Mouse (Mus musculus) right cerebral cortex, postnatal 25 days (tissue): Measurements from ENCODE around the gene Tmem125.

Source experiments
- DNase-seq: peaks from one replicate; pipeline ENCODE4 v3.0.0; 2022

The Tmem125 gene

DNA sequence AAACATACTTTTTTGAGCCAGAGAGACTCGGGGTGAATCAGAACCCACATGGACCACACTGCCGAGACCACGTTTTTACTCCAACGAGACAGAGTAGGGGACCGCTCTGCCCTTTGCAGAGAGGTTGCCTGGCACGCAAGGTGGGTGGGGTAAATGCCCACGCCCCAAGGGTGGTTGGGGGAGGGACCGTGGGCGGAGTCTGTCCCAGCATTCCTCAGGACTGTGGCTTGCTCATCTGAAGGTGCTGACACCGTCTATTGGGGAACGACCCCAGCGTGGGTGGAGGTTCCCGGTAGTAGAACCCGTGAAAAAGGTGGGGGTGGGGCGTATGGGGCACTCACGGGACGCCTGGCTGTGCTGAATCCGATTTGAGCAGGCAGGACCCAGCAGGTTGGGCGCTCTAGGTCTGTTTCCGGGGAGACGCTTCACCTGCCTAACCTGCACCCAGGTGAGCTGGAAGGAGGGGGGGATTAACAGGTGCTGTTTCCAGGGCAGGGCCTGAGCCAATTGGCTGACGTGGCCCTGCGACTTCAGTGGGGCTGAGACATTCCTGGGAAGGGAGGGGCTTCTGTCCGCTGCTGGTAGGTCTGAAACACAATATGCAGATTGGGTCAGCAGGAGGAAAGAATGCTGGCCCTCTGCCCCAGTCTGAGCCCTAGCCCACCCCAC is at the start of gene Tmem125:
Gene Tmem125 (minus strand): TSS at position 453 of the 669 bp plus-strand sequence.
- no peak for DNase-seq

DNA sequence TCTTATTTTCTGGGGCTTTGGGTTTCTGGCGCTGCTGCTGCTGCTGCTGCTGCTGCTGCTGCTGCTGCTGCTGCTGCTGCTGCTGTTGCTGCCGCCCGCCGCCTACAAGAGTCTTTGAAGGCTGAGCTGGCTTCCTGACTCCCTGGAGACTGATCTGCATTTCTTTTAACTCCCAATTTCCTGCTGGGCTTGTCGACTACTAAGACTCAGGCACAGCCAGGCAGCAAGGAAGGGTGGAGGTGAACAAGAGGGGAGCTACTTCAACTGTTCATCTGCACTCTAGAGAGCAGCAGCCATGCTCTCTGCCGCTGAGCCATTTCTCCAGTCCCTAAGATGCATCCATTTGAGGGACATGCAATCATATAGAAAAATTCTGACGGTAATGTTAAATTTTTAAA is 45.9 kb upstream of the Tmem125 start:
- DNase-seq: no peak

DNA sequence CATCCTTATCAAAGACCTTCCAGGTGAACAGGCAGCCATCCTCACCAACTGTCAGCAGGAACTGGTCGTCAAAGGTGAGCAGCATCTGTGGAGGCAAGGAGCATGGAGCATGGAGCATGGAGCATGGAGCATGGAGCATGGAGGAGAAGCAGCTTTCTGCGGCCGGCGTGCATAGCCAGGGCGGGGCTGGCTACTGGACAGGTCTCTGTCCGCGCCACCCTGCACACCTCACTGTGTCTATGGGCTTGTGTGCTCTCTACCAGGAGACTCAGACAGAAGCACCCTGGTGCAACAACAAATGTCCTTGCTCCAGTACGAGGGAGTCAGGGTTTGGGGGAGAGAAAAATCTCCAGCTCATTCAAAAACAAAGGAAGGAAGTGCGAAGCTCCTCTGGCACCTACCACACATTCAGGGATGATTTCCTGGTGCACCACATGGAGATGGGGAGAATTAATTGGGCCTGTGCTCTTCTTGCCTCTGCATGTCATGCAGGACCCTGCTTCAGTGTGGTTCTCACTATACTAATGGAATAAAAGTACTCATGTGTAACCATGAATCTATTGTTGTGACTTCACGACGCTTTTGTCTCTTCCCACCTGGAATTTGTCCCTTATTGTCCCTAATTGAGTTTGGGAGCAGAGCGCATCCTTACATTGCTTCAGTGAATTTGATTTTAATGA is 45.3 kb upstream of the Tmem125 start:
- no peak for DNase-seq

DNA sequence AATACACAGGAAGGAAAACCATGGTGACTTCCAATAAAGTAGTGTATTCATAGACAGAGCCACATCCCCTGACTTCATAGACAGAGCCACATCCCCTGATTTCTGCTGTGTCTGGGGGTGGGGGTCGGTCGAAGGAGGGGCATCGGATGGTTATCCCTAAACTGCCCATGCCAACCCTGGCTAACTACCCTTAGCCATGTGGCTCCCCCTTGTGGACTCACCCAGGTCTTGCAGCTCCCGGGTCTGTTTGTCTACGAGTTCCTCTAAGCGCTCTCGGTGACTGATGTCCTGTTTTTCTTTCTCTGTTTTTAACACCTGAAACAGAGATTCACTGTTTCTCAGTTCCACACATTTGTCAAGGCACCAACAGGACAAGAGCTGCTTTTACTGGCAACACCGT is 38.8 kb upstream of the Tmem125 start:
- no peak for DNase-seq

DNA sequence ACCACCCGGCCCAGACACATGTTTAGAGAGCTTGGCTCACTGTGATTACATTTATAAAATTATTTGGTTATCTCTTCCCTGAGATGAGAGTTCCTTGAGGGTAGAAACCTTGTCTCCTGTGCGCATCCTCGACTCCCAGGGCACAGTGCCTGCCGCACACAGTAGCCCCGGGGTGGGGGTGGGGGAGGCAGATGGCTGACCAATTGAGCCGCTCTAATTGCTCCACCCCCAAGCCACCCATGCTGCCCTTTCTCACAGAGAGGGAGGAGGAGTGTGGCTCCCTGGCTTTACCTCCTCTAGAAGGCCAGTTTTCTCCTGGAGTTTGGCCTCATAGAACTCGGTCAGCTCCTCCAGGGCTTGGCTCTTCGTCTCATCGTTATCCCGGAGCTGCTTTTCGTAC is 37.7 kb upstream of the Tmem125 start:
- DNase-seq: no peak

DNA sequence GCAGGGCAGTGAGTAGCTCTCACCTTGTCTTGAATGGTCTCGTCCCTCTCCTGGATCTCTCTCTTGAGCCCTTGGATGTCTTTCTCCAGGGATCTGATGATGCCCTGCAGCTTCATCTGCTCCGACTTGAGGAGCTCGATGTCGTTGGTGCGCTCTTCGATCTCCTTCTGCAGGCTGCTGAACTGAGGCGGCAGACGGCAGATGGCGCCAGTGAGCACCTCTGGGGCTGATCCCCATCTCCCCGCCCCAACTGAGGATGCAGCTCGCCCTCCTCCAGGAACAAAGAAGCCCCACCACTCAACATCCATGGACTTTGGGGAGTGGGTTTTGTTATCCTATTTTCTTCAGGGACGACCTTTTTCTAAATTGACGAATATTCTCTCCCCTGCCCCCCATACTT is 35.5 kb upstream of the Tmem125 start:
- no peak for DNase-seq

DNA sequence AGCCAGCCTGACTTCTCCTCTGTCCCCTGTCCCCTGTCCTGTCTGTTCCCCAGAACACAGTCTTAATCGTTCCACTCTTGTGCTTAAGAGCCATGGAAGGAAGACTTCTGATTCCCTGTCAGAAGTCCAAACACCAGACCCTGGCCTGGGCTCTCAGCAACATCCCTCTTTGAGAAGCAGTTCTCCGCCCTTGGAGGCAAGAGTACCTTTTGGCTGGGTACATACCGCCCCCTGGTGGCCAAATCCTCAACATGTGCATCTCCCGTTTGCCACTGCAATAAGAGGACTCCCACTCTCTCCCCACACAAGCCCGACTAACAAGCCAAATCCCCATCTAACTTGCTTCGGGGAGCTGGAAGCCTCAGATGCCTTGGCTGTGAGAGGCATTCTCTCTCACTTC is 32.3 kb upstream of the Tmem125 start:
- DNase-seq: peak; percentile 86

DNA sequence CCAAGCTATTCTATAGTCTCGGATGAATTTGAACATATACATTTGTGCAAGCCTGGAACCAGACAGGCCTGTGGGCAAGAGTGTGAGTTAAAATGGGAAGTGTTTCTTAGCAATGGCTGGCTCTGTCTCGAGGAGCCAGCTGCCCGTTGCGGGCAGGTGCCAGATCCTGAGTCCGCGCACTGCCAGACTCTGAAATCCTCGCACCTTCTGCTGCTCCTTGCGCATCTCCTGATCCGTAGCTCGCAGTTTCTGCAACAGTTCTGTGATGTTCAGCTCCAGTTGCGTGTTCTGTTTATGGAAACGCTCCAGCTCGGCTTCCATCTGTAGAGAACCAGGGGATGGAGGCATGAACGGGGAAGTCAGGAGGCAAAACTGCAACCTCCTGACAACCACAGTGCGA is 27.6 kb upstream of the Tmem125 start:
- peak; percentile 70 for DNase-seq

DNA sequence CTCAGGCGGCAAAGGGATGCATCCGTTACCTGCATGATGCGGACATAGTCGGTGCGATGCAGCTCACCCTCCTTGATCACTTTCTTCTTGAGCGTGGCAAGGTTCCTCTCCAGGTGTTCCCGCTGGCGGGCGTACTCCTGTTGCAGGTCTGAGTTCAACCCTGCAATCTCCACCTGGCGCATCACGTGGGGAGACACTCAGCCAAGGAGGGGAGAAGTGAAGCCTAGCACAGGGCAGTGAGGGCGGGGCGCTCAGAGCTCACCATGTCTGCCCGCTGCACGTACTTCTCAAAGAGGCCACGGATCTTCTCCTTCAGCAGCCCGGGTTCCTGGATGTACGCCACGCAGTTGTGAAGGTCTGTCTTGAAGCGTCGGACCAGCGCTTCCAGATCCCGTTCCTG is 25.5 kb upstream of the Tmem125 start:
- no peak for DNase-seq

DNA sequence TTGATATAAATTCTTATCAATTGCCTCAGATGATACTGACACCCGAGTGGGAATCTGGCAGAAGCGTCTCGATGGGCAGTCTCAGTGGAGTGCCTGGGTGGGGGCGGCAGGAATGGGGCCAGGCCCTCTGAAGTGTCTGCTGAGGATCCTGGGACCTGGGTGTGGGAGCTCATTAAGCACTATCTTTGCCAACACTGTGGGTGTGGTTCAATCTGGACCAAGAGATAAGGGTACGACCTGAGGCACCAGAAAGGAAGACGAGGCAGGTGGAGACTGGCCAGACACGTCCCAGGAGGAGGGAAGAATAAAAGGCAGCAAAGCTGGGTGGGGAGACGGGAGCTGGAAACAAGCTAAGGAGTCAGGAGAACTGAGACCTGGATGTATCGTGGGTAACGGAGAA is 24.9 kb upstream of the Tmem125 start:
- DNase-seq: no peak

DNA sequence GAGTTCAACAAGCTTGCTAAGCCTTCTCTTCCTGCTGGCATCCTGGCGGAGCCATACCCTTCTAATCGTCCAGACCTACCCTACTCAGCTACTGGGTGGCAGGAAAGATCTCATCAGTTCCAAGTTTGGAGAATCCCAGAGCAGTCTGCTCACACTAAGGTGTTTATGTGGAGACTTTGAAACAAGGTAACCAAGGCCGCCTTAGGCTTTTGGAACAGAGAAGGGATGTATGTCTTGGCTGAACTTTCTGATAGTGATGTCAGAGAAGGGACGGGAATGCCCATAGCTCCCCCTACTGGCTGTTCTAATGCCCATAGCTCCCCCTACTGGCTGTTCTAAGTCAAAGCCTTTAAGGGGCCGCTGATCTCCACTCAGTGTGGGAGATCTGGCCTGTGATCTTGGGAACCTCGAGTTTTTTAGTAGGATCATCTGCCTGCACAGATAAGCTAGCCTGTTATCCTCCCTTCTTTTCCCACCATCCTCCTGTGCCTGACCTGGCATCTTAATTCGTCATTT is 22.4 kb upstream of the Tmem125 start:
- peak; percentile 37 for DNase-seq

DNA sequence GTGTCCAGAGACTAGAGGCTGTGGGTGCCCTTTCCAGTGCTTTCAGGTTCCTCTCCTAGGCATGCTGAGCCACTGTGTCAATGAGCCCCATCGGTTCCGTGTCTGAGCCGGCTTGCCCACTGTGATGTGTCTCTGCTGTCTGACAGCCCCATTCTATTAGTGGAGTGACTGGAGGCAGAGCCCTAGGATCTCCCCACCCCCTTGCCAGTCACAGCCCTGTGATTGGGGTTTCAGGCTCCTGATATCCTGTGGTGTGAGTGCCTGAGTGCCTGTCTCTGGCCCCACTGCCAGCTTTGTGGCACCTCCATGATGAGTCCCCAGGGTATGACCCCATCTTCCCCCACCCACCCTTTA is 21.1 kb upstream of the Tmem125 start:
- DNase-seq: no peak

DNA sequence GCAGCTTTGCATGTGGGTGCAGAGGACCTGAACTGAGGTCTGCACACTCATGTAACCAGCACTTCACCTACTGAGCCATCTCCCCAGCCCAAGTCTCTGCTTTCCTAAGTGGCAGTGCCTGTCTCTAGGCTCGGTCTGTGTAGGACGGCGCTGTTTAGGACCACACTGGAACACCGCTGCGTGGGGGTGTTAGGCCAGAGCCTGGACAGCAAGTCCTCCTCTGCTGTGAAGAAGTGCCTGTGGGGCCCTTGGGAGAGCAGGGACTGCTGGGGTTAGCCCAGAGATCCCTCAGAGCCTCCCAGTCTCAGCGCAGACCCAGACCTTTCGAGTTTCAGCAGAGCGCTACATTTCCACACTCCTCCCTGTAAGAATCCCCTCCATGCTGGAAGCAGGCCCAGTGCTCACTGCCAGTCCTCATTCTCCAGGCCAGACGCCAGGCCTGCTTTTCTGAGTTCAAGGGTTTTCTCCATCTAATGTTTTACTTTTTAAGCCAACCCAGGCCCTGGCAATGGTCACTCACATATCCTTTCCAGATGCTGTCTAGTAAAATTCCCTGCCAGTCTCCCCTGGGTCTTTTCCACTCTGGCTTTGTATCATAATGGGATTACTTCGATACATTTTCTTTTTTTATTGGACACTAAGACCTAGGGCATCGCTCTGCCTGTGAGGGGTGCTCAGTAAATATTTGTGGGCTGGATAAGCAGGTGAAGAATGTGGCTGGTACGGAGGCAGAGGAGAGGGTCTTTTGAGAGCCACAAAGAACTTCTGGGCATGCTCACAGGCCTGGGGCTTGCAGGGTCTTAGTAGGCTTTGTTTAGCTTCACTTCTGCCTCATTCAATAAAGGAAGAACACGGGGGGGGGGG is 20.4 kb upstream of the Tmem125 start:
- DNase-seq: no peak

DNA sequence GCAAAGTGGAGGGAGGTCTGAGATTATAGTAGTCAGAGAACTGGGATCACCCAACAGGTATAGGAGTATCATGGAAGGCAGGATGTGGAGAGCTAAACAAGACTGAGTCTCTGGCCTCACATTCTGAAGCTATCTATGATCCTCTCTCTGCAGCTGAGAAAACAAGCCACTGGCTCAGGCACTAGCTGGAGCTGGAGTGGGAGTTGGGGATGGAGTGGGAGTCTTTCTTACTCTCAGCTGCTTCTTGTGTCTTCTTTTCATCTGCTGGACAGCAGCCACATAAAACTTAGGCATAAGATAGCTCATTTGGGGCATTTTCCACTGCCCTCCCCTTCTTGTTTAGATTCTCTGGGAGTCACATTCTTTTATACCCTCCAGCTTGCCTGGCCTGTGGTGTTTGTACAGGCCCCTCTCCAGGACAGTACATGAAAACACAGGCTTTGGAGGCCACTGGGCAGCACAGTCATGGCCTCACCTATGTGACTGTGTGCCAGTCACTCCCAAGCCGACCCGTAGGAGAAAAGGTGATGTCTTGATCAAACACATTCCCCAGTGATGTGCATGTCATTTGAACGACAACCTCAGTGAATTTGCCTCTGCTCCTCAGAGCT is 9.3 kb upstream of the Tmem125 start:
- no peak for DNase-seq

DNA sequence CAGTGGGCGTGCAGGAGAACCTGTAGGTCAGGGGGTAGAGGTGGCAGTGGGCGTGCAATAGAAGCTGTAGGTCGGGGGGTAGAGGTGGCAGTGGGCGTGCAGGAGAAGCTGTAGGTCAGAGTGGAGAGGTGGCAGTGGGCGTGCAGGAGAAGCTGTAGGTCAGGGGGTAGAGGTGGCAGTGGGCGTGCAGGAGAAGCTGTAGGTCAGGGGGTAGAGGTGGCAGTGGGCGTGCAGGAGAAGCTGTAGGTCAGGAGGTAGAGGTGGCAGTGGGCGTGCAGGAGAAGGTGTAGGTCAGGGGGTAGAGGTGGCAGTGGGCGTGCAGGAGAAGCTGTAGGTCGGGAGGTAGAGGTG is 4.3 kb upstream of the Tmem125 start:
- DNase-seq: peak; percentile 31

DNA sequence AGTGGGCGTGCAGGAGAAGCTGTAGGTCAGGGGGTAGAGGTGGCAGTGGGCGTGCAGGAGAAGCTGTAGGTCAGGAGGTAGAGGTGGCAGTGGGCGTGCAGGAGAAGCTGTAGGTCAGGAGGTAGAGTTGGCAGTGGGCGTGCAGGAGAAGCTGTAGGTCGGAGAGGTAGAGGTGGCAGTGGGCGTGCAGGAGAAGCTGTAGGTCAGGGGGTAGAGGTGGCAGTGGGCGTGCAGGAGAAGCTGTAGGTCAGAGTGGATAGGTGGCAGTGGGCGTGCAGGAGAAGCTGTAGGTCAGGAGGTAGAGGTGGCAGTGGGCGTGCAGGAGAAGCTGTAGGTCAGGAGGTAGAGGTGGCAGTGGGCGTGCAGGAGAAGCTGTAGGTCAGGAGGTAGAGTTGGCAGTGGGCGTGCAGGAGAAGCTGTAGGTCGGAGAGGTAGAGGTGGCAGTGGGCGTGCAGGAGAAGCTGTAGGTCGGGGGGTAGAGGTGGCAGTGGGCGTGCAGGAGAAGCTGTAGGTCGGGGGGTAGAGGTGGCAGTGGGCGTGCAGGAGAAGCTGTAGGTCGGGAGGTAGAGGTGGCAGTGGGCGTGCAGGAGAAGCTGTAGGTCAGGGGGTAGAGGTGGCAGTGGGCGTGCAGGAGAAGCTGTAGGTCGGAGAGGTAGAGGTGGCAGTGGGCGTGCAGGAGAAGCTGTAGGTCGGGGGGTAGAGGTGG is 3.7 kb upstream of the Tmem125 start:
- DNase-seq: peak; percentile 69

DNA sequence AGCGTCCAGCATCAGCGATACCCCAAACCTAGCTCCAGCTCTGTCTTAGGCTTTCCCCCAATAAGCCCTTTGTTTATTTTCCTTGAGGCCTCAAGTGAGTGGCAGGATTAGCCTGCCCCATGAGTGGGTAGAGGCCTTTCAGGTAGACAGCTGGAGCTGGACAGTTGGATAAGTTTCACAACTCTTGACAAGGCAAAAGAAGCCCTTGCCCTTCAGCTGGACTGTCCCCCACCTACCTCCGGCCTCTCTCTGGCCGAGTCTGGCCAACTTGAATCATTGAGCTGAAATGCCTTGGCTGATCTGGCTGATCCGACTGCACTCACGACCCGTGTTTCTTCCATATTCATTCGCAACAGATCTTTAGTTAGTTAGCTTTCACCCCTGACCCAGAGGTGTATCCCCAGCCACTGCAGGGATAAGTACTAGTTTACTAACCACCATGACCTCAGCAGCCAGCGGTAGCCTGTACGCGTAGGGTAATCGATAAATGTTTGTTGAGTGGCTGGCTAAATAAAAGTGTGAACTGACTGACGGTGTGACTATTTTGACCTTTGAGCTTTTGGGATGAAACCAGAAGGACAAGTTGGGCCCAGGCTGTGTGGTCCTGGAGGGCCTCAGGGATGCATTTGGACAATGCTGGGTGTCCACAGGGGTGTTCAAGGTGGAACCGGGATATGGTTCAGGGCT is 740 bp upstream of the Tmem125 start:
- DNase-seq: no peak

DNA sequence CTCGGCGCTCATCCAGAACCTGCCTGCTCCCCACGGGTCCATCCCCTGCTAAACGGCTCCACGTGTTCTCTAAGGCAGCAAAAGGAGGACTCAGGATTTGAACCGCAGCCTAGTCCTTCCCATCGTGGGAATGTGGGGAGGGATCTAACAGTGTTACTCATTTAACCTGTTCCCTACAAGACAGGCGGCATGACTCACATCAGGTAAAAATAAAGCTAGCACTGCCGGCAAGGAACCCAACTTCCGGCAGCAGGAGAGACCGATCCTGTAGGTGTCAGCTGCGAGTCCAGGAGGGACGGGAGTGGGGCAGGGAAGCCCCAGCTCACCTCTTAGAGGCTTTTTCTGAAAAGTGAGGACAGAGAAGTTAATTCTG is 700 bp downstream of the Tmem125 start:
- peak; percentile 63 for DNase-seq

DNA sequence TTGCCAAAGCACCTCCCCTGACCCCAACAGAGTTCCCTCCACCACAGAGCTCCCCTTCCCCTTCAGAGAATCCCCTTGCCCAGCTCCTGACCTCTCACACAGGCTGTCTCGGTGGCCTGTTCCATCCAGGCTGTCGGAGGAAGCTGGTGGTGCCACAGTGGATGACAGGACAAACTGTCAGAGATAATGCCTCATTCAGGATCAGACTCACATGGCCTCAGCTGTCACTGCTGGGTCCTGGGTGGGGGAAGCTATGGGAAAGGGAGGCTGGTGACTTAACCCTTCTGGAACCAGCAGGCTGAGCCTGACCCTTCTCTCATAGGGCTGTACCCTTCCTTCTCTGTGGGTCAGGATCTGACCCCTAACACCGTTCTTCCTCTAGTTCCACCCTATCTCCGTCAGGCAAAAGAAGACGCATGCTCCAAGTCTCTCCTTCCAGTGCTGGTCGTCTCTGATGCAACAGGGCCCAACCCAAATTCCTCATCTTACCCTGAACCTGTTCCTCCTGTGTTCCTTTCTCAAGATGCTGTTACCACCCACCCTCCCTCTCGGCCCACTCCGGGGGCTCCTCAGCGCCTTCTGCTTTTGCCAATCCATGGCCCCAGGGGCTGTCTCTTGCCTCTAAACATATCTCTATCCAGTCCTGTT is 1.2 kb downstream of the Tmem125 start:
- no peak for DNase-seq

DNA sequence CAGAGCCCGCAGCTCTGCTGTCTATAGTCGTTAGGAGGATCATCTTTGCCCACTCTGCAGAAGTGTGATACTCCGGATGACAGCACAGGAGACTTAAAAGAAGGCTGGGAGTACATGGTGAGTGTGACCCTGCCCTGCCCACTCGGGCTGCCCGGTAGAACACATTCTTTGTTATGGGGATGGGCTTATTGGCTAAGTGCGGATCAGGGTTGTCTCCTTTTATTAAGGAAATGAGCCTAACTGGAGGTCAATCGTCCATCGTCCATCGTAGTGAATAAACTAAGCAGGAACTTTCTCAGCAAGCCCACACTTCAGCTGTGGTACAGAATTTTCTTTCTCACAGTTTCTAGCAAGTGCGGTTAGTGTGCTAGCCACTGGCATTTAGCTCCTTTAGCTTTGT is 3.9 kb downstream of the Tmem125 start:
- no peak for DNase-seq

DNA sequence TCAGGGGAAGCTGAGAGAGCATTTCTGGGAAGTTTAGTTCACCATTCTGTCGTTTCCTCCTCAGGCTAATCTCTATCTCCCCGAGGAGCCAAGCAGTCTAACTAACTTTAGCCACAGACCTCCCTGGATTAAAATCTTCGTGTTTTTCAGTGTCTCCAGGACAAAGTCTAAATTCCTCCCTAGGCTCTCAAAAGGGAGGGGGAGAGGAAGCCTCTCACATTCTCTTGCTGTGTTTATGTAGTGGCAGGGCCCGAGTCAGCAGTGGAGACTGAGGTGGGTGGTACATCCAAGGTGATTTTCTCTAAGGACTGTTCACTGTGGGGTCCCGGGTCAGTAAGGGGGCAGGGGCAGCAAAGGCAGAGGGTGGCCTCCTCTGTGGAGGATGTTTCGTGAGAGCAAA is 6.0 kb downstream of the Tmem125 start:
- DNase-seq: no peak

DNA sequence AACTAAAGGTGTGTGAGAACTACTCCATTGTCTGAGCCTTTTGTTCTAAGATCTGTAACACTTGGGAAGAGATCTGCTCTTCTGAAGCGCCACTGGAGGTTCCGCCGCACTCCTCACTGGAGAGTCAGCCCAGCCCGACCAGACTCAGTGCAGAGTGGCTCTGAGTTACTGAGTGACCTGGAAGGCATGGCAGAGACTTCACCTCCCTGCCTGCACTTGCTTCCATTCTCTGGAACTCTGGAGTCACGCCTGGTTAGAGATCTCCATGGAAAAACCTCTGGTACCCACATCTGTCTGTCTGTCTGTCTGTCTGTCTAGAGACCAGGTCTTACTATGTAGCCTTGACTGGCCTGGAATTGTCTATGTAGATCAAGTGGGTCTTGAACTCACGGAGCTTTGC is 8.2 kb downstream of the Tmem125 start:
- DNase-seq: no peak
